Mouse (Mus musculus) c-Kit-negative CD71-positive TER-119-positive erythroid progenitor cells, embryonic 14.5 days (primary cell): Measurements from ENCODE around the gene Ccdc126.
"Not testable (repeated sequence)": the region's sequence is repeated elsewhere in the genome, so short reads cannot be mapped to it uniquely, and the experiment has no call there.

Experiments
- DNase-seq: peaks from one replicate; pipeline ENCODE4 v3.0.0-alpha.2; 2013; ENCODE audit warnings: low read depth, low spot score

Ccdc126 gene

GRCm38 (mm10) chr6:49318966-49319594 is at the start of gene Ccdc126:
TSS of gene Ccdc126 (plus strand) at chr6:49319274.
- peak; percentile 61 for DNase-seq

- no peak for DNase-seq
Observed at GRCm38 (mm10) chr6:49269923-49270322, 49.2 kb upstream of the Ccdc126 start.

DNA sequence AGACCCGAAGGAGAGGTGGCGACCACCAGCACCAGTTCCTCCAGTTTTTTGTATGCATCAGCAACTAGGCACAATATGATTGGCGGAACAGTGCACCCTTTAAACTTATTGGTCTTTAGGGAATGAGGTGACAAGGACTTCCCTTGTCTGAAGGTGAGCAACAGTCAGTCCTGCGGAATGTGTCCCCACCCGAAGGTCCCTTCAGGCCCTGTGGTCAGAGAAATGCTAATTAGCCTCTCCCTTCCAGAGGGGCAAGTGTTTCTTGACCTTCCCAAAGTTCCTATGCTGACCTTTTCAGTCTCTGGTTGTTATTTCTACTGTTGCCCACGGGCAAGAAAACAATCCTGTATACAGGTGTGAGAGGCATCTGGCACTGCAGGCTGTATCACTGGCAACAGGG is 47.3 kb upstream of the Ccdc126 start:
- DNase-seq: no peak

DNA sequence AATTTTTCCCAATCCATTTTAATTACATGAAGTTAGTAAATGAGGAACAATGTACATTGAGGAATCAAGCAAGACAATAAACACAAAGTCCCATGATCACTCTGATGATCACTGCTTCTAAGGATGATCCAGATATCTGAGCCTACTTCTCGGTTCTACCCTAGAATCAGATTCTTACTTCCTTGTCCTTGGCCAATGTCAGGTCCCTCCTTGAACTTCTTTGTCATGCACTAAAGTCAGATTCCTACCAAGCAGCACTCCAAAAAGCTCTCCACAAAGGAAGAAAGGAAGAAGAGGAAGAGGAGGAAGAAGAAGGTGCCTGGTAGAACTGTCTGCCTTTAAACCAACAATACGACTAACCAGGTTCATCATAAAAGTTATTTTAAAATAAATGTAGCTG is 46.2 kb upstream of the Ccdc126 start:
- DNase-seq: no peak

DNA sequence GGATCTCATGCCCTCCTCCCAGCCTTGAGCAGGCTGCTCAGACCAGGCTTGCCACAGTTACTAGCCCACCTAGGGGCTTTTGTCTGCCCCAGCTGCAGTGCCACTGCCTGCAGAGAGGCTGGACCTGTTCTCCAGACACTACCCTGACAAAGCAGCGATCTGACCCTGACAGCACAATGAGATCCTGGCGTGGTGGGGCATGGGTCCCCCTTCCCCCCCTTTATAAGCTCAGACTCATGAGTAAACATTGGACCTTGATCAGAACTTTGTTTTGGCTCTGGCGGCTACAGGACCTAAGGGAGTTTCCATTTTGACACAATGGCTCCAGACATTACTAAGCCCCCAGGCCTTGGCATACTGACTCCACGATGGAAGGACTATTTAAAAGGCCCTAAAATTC is 45.1 kb upstream of the Ccdc126 start:
- no peak for DNase-seq

GRCm38 (mm10) chr6:49274416-49275091 is 44.5 kb upstream of the Ccdc126 start:
- DNase-seq: no peak

DNA sequence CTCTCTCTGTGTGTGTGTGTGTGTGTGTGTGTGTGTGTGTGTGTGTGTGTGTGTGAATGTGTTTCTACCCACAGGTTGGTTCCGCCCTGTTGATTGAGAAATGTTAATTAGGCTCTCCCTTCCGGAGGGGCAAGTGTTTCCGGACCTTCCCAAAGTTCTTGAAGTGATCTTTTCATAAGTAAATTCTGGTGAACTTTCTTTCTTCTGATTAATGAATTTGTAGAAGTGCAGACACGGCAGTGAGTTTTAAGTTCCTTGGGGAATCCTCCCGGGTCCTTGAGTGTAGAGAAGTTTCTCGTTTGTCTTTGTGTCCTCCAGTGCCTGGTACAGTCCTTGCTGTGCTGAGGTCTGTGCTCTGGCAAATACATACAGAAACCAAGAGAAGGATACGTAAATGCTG is 43.8 kb upstream of the Ccdc126 start:
- DNase-seq: no peak

DNA sequence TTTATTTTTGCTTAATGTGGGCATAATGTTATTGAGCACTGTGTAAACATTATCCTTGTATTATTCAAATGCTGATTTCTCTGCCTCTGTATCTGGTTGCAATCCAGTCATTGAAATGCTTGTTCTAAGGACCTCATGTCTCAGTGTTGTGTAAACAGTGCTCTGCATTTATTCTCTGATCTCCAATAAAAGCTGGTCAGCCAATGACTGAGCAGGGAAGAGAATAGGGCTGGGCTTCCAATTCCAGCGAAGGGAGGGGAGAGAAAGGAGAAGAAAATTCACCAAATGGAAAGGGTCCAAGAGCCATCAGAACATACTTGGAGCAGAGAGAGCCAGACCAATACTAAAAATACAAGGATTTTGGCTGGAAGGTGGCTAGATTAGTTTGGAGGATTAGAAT is 38.1 kb upstream of the Ccdc126 start:
- no peak for DNase-seq

DNA sequence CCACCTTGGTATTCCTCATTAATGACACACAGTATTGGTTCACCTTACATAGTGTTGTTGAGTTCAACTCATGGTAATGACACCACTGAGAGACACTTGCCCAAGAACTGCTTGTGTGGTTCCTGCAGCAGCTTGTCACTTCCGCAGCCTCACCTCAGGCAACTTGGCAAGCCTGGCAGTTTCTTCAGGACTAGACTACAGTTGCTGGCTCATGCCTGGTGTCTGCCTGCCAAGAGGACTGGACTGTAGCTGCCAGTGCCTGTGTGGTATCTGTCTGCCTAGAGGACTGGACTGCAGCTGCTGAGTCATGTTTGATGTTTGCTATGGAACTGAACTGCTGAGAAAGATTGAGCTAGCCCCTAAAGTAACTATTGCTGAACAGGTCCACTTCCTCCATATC is 37.0 kb upstream of the Ccdc126 start:
- DNase-seq: no peak

DNA sequence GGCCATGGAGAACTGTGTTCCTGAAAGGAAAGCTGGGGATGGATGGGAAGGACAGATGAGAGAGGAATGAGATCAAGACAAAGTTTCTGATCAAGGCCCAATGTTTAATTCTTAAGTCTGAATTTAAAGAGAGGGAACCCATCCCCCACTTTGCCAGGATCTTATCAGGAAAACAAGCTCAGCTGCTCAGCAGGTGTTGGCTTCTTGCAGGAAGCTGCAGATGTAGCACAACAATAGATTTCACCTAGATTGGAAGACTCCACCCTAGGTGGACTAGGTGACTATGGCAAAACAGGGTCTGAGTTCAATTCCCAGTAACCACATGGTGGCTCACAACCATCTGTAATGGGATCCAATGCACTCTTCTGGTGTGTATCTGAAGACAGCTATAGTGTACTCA is 20.8 kb upstream of the Ccdc126 start:
- DNase-seq: no peak

GRCm38 (mm10) chr6:49314821-49315220 is 4.3 kb upstream of the Ccdc126 start:
- DNase-seq: not testable (repeated sequence)

GRCm38 (mm10) chr6:49319595-49320315 is 681 bp downstream of the Ccdc126 start:
- no peak for DNase-seq

- DNase-seq: no peak
Observed at GRCm38 (mm10) chr6:49321341-49321740, 2.3 kb downstream of the Ccdc126 start.

DNA sequence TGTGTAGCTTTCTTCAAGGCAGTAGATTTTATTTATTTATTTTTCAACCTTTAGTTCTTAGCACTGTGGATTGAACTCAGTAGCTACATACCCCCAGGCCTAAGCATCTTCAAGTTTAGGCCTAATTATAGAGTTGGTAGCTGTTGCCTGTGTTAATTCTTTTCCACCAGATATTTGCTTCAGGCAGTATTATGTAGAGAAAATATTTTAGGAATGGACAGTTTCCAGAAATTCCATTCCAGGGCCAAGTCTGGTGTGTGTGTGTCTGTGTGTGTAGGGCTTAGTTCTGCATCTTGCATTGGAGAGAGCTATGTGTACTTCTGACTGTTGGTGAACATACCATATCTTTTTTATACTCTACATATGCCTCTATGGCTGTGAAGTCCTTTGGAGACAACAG is 3.0 kb downstream of the Ccdc126 start:
- no peak for DNase-seq

GRCm38 (mm10) chr6:49322986-49323385 is 3.9 kb downstream of the Ccdc126 start:
- no peak for DNase-seq

DNA sequence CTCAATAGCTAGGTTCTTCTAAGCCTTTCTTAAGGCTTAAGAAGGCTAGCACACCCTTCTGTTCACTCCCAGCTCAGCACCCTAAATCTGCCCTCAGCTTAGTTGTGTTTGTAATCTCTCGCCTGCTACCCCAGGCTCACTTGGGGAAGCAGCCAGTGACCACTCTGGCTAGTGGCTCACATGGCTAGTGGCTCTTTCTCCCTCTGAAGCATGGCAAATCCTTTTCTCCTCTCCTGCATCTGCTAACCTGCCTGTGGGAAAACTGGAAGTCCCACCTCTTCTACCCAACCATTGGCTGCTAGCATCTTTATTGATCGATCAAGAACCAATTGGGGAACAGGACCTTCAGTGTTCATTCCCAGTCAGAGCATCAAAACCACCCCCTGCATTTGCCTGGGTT is 5.5 kb downstream of the Ccdc126 start:
- DNase-seq: no peak

DNA sequence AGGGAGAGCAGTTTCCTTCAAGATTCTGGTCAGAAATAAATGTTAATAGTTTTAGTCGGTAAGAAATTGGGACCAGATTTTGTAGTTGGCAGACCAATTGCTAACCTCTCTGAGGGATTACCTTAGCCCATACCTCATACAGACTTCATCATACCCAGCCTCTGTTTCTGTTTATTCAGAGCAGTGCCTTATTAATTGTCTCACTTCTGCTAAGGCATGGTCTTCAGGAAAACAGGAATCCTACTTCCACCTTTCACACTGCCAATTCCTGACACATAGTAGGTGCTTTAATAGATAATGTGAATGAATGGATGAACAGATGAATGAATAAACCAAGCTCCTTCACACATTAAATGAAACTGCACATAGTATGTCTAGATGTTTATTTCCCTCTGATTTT is 6.2 kb downstream of the Ccdc126 start:
- no peak for DNase-seq

DNA sequence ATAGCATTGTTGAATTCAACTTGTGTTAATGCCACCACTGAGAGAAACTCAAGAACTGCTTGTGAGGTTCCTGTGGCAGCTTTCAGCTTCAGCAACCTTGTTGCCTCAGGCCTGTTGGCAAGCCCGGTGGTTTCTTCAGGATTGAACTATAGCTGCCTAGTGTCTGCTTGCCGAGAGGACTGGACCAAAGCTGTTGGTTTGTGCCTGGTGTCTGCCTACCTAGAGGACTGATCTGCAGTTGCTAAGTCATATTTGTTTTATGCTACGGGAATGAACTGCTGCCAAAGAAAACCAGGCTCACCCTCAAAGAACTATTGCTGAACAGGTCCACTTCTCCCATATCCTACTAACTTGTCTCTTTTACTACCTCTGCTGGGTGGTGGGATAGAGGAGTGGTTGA is 7.8 kb downstream of the Ccdc126 start:
- DNase-seq: no peak

DNA sequence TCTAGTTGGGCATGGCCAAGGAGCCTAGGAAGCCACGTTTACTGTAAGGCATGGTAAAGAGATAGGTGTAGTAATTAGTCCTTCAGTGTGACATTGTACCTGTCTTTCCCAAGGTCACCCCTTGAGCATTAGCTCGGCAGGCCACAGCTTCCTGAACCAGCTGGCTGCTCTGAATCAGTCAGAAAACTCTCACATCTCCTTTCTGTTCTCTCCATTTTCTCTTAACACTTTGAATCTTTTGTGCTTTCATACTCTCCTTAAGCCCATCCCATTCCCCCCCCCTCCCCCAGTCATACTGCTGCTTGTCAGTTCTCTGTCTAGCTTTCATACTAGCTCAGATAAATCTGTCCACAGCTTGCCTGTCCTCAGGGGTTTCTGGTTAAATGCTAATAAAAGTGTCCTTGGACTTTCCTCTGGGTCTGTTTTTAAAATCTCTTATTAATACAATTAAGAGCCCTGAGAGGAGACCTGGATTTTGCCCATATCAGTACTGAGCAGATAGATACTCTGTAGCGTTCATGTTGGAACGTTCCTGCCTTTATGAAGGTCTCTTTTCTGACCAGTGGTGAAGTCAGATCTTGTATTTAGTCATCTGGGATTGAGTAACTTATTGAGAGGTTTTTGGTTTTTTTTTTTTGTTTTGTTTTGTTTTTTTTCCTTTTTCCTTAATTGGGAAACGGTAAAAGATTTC is 12.4 kb downstream of the Ccdc126 start:
- DNase-seq: no peak

DNA sequence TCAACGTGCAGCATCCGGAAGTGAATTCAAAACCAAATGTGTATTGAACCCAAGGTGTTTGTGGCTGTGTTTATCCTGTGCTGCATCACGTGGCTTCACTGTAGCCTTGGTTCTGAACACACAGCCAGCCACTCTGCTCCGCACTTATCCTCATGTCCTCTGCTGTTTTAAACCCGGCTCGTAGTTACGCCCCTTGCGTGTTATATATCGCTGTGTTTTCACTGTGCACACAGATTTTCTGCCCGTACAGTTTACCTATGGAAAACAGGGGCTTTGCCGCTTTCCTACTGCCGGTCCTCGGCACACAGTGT is 12.9 kb downstream of the Ccdc126 start:
- no peak for DNase-seq

- DNase-seq: no peak
Observed at GRCm38 (mm10) chr6:49338566-49338965, 19.5 kb downstream of the Ccdc126 start.

GRCm38 (mm10) chr6:49339145-49339544 is 20.1 kb downstream of the Ccdc126 start:
- DNase-seq: no peak
